Mouse (Mus musculus) small intestine, adult 2 months (tissue): ENCODE measurements around the gene Fam210b. TPM values are rescaled to one million over a fixed set of nuclear protein-coding genes. Genes with fewer than 3 reads are reported as not detected.

Source experiments
- H3K27ac ChIP-seq: fragments of 200-500 bp; 2 replicates; pipeline ENCODE4 v1.5.1; 2012; ENCODE audit warnings: low read depth, low read length, control low read depth, inconsistent platforms; ENCODE audit not compliant: insufficient read depth
- H3K27me3 ChIP-seq: fragments of 200-500 bp; 2 replicates; pipeline ENCODE4 v1.6.1; 2012; ENCODE audit warnings: mild to moderate bottlenecking, moderate library complexity, low read length, inconsistent platforms; ENCODE audit not compliant: control insufficient read depth, insufficient read depth
- H3K36me3 ChIP-seq: fragments of 200-500 bp; 2 replicates; pipeline ENCODE4 v1.6.1; 2012; ENCODE audit warnings: mild to moderate bottlenecking, low read length, control low read depth, inconsistent platforms; ENCODE audit not compliant: control insufficient read depth, insufficient read depth
- H3K4me1 ChIP-seq: fragments of 200-500 bp; 2 replicates; pipeline ENCODE4 v1.6.1; 2012; ENCODE audit warnings: low read length, inconsistent platforms, mixed read lengths; ENCODE audit not compliant: control insufficient read depth, insufficient read depth, insufficient read length
- H3K4me3 ChIP-seq: fragments of 200-500 bp; 2 replicates; pipeline ENCODE4 v1.5.1; 2012; ENCODE audit warnings: low read depth, mild to moderate bottlenecking, control low read depth, inconsistent platforms, low read length, moderate library complexity
- CTCF ChIP-seq: fragments of 200-500 bp; IDR thresholded peaks from 2 replicates; pipeline ENCODE4 v1.5.1; 2012; ENCODE audit warnings: low read depth, mild to moderate bottlenecking, control low read depth, inconsistent platforms, low read length, moderate library complexity, mixed read lengths; ENCODE audit not compliant: insufficient replicate concordance, insufficient read length; ENCODE audit errors: extremely low read depth
- POLR2A ChIP-seq: fragments of 200-500 bp; IDR thresholded peaks from 2 replicates; pipeline ENCODE4 v1.6.1; 2012; ENCODE audit warnings: low read depth, mild to moderate bottlenecking, control low read depth, inconsistent platforms, low read length, moderate library complexity
- WGBS: fragments of 180-500 bp; shearing (Covaris S2); methylation state at CpG from one replicate; pipeline ENCODE4 v1.1.7; 2018; 5-methylcytosine and 5-hydroxymethylcytosine counted together
- polyA plus RNA-seq: library from polyadenylated mRNA; depleted of rRNA; stranded (reverse); fragments of >200 nt; gene quantifications from 2 replicates; pipeline ENCODE4 v1.2.3, GENCODE M21; 2012

Fam210b gene
- polyA plus RNA-seq, 1 experiment, result 22.7 TPM

GRCm38 (mm10) chr2:172306544-172306943, 38.8 kb upstream of the Fam210b start:
- TF ChIP-seq CTCF (no peak), POLR2A (no peak)
- Histone ChIP-seq H3K4me1 (no peaks in the 10 kb centered on the region), H3K4me3 (no peak overlapping the region), H3K27me3 (no peaks in the 10 kb centered on the region), H3K36me3 (no peaks in the 10 kb centered on the region), H3K27ac (no peak overlapping the region)
- 51% methylated on average over 4 of the region's 4 CpGs for WGBS

- Histone ChIP-seq H3K36me3 (no peaks in the 10 kb centered on the region), H3K4me3 (no peak overlapping the region), H3K27ac (no peak overlapping the region), H3K4me1 (no peaks in the 10 kb centered on the region), H3K27me3 (no peaks in the 10 kb centered on the region)
- WGBS, result 71% methylated on average over 9 of the region's 9 CpGs
- no peak for TF ChIP-seq POLR2A
- TF ChIP-seq CTCF, result no peak
Observed at GRCm38 (mm10) chr2:172311731-172312130, 33.6 kb upstream of the Fam210b start.

DNA sequence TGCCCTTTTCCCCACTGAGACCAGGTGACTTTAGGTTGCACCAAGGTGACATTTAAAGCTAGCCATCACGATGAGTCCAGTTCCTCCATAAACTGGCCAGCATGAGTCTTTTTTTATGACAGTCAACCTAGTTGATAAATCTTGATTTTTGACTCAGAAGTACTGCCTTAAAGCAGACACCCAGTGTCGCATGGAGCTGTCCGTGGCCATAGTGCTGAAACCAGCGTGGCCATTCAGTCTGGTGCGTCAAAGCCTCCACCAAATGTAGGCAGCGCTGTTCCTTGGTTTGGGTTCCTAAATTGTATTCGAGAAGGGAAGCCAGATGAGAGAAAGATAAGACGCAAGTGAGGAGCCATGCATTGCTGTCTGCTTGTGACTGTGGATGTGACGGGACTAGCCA, 24.5 kb upstream of the Fam210b start:
- no peak overlapping the region for H3K4me3 ChIP-seq
- no peaks in the 10 kb centered on the region for H3K36me3 ChIP-seq
- no peaks in the 10 kb centered on the region for H3K27me3 ChIP-seq
- H3K27ac ChIP-seq, result no peak overlapping the region
- TF ChIP-seq POLR2A, result no peak
- no peak for TF ChIP-seq CTCF
- no peaks in the 10 kb centered on the region for H3K4me1 ChIP-seq
- WGBS, result 18% methylated on average over 9 of the region's 9 CpGs

DNA sequence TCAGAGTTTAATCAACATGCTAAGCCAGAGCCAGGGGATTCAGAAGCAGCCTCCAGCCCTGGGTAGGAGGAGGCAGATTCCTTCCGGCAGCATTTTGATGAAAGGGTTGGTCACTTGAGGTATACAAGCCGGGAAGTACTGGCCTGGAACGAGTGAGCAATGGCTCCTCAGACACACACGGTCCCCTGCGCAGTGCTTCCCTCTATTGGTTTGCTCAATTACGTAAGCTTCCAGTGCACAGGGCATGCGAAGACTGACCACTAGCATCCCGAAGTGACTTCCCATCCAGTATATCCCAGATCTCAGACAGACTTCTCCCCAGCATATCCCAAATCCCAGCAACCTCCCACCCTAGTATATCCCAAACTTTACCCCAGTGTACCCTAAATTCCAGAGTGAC, 17.1 kb upstream of the Fam210b start:
- no peak overlapping the region for H3K27ac ChIP-seq
- no peaks in the 10 kb centered on the region for H3K27me3 ChIP-seq
- no peaks in the 10 kb centered on the region for H3K36me3 ChIP-seq
- TF ChIP-seq CTCF (no peak), POLR2A (no peak)
- WGBS, result 47% methylated on average over 8 of the region's 8 CpGs
- H3K4me3 ChIP-seq, result no peak overlapping the region
- H3K4me1 ChIP-seq, result no peaks in the 10 kb centered on the region

DNA sequence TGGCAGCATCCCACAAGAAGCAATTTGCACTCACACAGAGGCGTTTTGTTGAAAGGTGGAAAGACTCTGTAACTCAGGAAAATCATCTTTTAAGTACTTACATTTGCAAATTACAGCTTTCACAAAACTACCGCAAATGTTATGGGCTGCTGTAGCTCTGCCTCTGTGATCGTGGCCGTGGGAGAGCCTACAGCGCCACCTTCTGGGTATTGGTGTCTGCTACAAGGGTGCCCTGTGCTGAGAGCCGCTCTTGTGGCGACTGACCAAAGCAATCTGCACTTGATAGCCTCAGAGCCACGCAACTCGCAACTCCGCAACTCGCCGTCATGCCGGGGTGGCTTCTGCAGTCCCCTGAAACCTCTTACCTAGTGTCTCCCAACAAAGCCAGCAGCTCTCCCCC, 16.2 kb upstream of the Fam210b start:
- no peak overlapping the region for H3K4me3 ChIP-seq
- no peak for TF ChIP-seq POLR2A
- TF ChIP-seq CTCF, result peak; percentile 42; the same call in 1 of the 2 replicates
- 9% methylated on average over 13 of the region's 13 CpGs for WGBS
- H3K27ac ChIP-seq, result no peak overlapping the region
- H3K4me1 ChIP-seq, result no peaks in the 10 kb centered on the region
- no peaks in the 10 kb centered on the region for H3K36me3 ChIP-seq
- no peaks in the 10 kb centered on the region for H3K27me3 ChIP-seq

GRCm38 (mm10) chr2:172338206-172338942, 7.0 kb upstream of the Fam210b start:
- Histone ChIP-seq H3K4me3 (no peak overlapping the region), H3K4me1 (no peaks in the 10 kb centered on the region), H3K27ac (no peak overlapping the region), H3K27me3 (no peaks in the 10 kb centered on the region), H3K36me3 (no peaks in the 10 kb centered on the region)
- no peak for TF ChIP-seq CTCF
- TF ChIP-seq POLR2A, result no peak
- 87% methylated on average over 19 of the region's 19 CpGs for WGBS

GRCm38 (mm10) chr2:172340936-172341335, 4.4 kb upstream of the Fam210b start:
- no peaks in the 10 kb centered on the region for H3K27me3 ChIP-seq
- H3K36me3 ChIP-seq, result no peaks in the 10 kb centered on the region
- no peak overlapping the region for H3K27ac ChIP-seq
- H3K4me3 ChIP-seq, result no peak overlapping the region
- 57% methylated on average over 3 of the region's 3 CpGs for WGBS
- no peaks in the 10 kb centered on the region for H3K4me1 ChIP-seq
- TF ChIP-seq POLR2A (no peak), CTCF (no peak)
